Mouse (Mus musculus): Measurements from ENCODE around the gene Nr1h3. TPM values are rescaled to one million over a fixed set of nuclear protein-coding genes. Genes with fewer than 3 reads are reported as not detected.
A peak's percentile ranks its signal among the peaks of the same experiment; 100 is the strongest.
"Not testable (repeated sequence)": the region's sequence is repeated elsewhere in the genome, so short reads cannot be mapped to it uniquely, and the experiment has no call there.

The Nr1h3 gene
- polyA plus RNA-seq (2014; fragmentation: Nextera tagmentation; extraction: Ambion mirVana) = 2.2 and 2.6 TPM in 2 replicates

- H3K9me3 ChIP-seq (ENCODE audit: control insufficient read depth, low read length) = no peaks in the 10 kb centered on the region
- peak within 1 kb of the TSS; percentile 74 to 75 for H3K4me3 ChIP-seq (ENCODE audit: control insufficient read depth in 1 of 2, insufficient read depth in 1 of 2, low read depth in 1 of 2, low read length in 2 of 2)
- peak; percentile 92 for ATAC-seq (ENCODE audit: insufficient number of reproducible peaks, insufficient read depth, low FRiP score, low read depth)
- H3K4me2 ChIP-seq (ENCODE audit: low read length) = peak within 1 kb of the TSS; percentile 86
- WGBS = 4% methylated on average over 28 of the region's 28 CpGs
- H3K9ac ChIP-seq (ENCODE audit: low read length) = peak within 1 kb of the TSS; percentile 85
- H3K27me3 ChIP-seq (ENCODE audit: control insufficient read depth, insufficient read depth, low read length) = no peaks in the 10 kb centered on the region
- peak within 1 kb of the TSS; percentile 93 to 97 for H3K27ac ChIP-seq (replicated peaks in 1 of 2; ENCODE audit: control insufficient read depth in 1 of 2, insufficient read depth in 1 of 2, low read depth in 2 of 2, low read length in 2 of 2)
- peaks cover 4 to 7% of the 10 kb centered on the region in 2 experiments for H3K4me1 ChIP-seq (ENCODE audit: control insufficient read depth in 2 of 2, insufficient read depth in 2 of 2, low read length in 2 of 2)
- H3K36me3 ChIP-seq (ENCODE audit: control insufficient read depth, insufficient read depth, low read length) = peaks cover 21% of the 10 kb centered on the region
These were observed at the start of gene Nr1h3, which contains the start of gene Acp2 for GRCm38 (mm10) chr2:91202222-91202971. TSS of gene Nr1h3 (minus strand) at chr2:91202834. TSS of gene Acp2 (plus strand) at chr2:91202885.

- peaks cover 10% of the 10 kb centered on the region for H3K27me3 ChIP-seq (ENCODE audit: control insufficient read depth, insufficient read depth, low read length)
- WGBS = 53% methylated on average over 4 of the region's 4 CpGs
- H3K9ac ChIP-seq (ENCODE audit: low read length) = no peak overlapping the region
- H3K36me3 ChIP-seq (ENCODE audit: control insufficient read depth, insufficient read depth, low read length) = no peaks in the 10 kb centered on the region
- ATAC-seq (ENCODE audit: insufficient number of reproducible peaks, insufficient read depth, low FRiP score, low read depth) = no peak
- peak overlapping the region; percentile 53 to 70 for H3K27ac ChIP-seq (replicated peaks in 1 of 2; ENCODE audit: control insufficient read depth in 1 of 2, insufficient read depth in 1 of 2, low read depth in 2 of 2, low read length in 2 of 2)
- peaks cover 9 to 20% of the 10 kb centered on the region in 2 experiments for H3K4me1 ChIP-seq (ENCODE audit: control insufficient read depth in 2 of 2, insufficient read depth in 2 of 2, low read length in 2 of 2)
- H3K4me2 ChIP-seq (ENCODE audit: low read length) = no peak overlapping the region
- H3K9me3 ChIP-seq (ENCODE audit: control insufficient read depth, low read length) = no peaks in the 10 kb centered on the region
- no peak overlapping the region for H3K4me3 ChIP-seq (ENCODE audit: control insufficient read depth in 1 of 2, insufficient read depth in 1 of 2, low read depth in 1 of 2, low read length in 2 of 2)
These were observed 49.4 kb upstream of the Nr1h3 start for GRCm38 (mm10) chr2:91252001-91252400.

DNA sequence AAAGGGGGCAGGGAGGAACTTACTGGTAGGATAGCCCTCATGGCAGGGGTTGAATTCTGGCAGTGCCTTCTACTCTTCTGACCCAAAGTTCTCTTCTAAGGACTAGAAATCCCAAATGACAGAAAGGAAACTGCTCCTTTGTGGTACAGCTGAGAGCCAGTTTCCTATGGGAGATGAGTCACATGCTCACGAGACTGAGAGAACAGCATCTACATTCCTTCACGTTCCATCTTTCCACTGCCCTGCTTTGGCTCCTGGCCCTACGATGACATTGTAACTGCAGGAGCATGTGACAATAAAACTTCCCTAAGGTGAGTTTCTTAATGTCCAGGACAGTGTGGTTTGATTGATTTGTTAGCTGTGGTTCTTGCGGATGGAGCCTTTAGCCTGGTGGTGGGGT, 45.7 kb upstream of the Nr1h3 start:
- H3K27ac ChIP-seq (replicated peaks in 1 of 2; ENCODE audit: control insufficient read depth in 1 of 2, insufficient read depth in 1 of 2, low read depth in 2 of 2, low read length in 2 of 2) = no peak overlapping the region
- WGBS = 68% methylated on average over 4 of the region's 4 CpGs
- no peak overlapping the region for H3K9ac ChIP-seq (ENCODE audit: low read length)
- ATAC-seq (ENCODE audit: insufficient number of reproducible peaks, insufficient read depth, low FRiP score, low read depth) = no peak
- no peak overlapping the region for H3K4me3 ChIP-seq (ENCODE audit: control insufficient read depth in 1 of 2, insufficient read depth in 1 of 2, low read depth in 1 of 2, low read length in 2 of 2)
- no peaks in the 10 kb centered on the region for H3K9me3 ChIP-seq (ENCODE audit: control insufficient read depth, low read length)
- H3K36me3 ChIP-seq (ENCODE audit: control insufficient read depth, insufficient read depth, low read length) = no peaks in the 10 kb centered on the region
- H3K4me2 ChIP-seq (ENCODE audit: low read length) = no peak overlapping the region
- H3K4me1 ChIP-seq (ENCODE audit: control insufficient read depth in 2 of 2, insufficient read depth in 2 of 2, low read length in 2 of 2) = peaks cover 3 to 14% of the 10 kb centered on the region in 2 experiments
- H3K27me3 ChIP-seq (ENCODE audit: control insufficient read depth, insufficient read depth, low read length) = no peaks in the 10 kb centered on the region

DNA sequence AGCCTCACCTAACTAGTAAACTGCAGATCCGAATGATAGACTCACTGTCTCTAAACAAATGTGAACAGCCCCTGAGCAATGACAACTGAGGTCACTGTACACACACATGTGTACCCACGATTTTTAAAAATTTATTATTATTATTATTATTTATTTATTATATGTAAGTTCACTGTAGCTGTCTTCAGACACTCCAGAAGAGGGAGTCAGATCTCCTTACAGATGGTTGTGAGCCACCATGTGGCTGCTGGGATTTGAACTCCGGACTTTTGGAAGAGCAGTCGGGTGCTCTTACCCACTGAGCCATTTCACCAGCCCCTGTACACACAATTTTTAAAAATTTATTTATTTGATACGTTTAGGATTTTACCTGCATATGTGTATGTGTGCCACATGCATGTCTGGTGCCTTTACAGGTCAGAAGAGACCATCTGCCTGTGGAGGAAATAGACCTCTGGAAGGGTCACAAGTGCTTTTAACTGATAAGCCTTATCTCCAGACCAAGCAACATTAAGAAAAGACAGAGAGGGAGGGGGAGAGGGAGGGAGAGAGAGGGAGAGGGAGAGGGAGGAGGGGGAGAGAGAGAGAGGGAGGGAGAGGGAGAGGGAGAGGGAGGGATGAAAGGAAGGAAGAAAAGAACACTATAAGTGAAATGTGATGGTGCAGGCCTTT, 42.1 kb upstream of the Nr1h3 start:
- 65% methylated on average over 5 of the region's 5 CpGs for WGBS
- ATAC-seq (ENCODE audit: insufficient number of reproducible peaks, insufficient read depth, low FRiP score, low read depth) = no peak

GRCm38 (mm10) chr2:91243416-91243815, 40.8 kb upstream of the Nr1h3 start:
- Histone ChIP-seq H3K4me1 (ENCODE audit: control insufficient read depth in 2 of 2, insufficient read depth in 2 of 2, low read length in 2 of 2) (no peaks in the 10 kb centered on the region), H3K27me3 (ENCODE audit: control insufficient read depth, insufficient read depth, low read length) (no peaks in the 10 kb centered on the region), H3K27ac (replicated peaks in 1 of 2; ENCODE audit: control insufficient read depth in 1 of 2, insufficient read depth in 1 of 2, low read depth in 2 of 2, low read length in 2 of 2) (no peak overlapping the region), H3K9me3 (ENCODE audit: control insufficient read depth, low read length) (no peaks in the 10 kb centered on the region), H3K36me3 (ENCODE audit: control insufficient read depth, insufficient read depth, low read length) (no peaks in the 10 kb centered on the region), H3K4me2 (ENCODE audit: low read length) (no peak overlapping the region), H3K4me3 (ENCODE audit: control insufficient read depth in 1 of 2, insufficient read depth in 1 of 2, low read depth in 1 of 2, low read length in 2 of 2) (no peak overlapping the region), H3K9ac (ENCODE audit: low read length) (no peak overlapping the region)
- ATAC-seq (ENCODE audit: insufficient number of reproducible peaks, insufficient read depth, low FRiP score, low read depth) = no peak
- 64% methylated on average over 3 of the region's 3 CpGs for WGBS

More for the DNA sequence above, 42.1 kb upstream of the Nr1h3 start:
- H3K27me3 ChIP-seq (ENCODE audit: control insufficient read depth, insufficient read depth, low read length) = no peaks in the 10 kb centered on the region
- no peaks in the 10 kb centered on the region for H3K4me1 ChIP-seq (ENCODE audit: control insufficient read depth in 2 of 2, insufficient read depth in 2 of 2, low read length in 2 of 2)
- no peak overlapping the region for H3K4me3 ChIP-seq (ENCODE audit: control insufficient read depth in 1 of 2, insufficient read depth in 1 of 2, low read depth in 1 of 2, low read length in 2 of 2)
- no peaks in the 10 kb centered on the region for H3K36me3 ChIP-seq (ENCODE audit: control insufficient read depth, insufficient read depth, low read length)
- H3K9me3 ChIP-seq (ENCODE audit: control insufficient read depth, low read length) = no peaks in the 10 kb centered on the region
- no peak overlapping the region for H3K9ac ChIP-seq (ENCODE audit: low read length)
- no peak overlapping the region for H3K4me2 ChIP-seq (ENCODE audit: low read length)
- no peak overlapping the region for H3K27ac ChIP-seq (replicated peaks in 1 of 2; ENCODE audit: control insufficient read depth in 1 of 2, insufficient read depth in 1 of 2, low read depth in 2 of 2, low read length in 2 of 2)

DNA sequence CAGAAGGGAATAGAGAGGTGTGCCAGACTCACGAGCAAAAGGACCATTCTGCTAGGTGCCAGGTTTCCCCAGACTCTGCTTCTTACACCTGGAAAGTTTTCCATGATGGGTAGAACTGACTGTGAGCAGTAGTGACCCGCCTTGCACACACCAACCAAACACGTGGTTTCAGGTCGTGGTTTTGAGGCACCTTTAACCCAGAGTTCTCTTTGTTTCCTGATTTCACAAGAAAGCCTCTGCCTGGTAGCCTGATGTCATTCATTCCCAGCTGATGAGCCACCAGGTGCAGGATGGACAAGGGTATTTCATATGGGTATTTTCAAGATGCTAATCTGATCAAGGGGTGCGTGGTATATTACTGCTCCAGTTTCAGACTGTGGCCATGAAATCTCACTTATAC, 39.9 kb upstream of the Nr1h3 start:
- Histone ChIP-seq H3K9ac (ENCODE audit: low read length) (no peak overlapping the region), H3K4me1 (ENCODE audit: control insufficient read depth in 2 of 2, insufficient read depth in 2 of 2, low read length in 2 of 2) (0 out of 4 replicates have a peak, but pooled peaks cover 0 to 2% of the 10 kb centered on the region in 2 experiments), H3K36me3 (ENCODE audit: control insufficient read depth, insufficient read depth, low read length) (no peaks in the 10 kb centered on the region), H3K9me3 (ENCODE audit: control insufficient read depth, low read length) (no peaks in the 10 kb centered on the region), H3K4me3 (ENCODE audit: control insufficient read depth in 1 of 2, insufficient read depth in 1 of 2, low read depth in 1 of 2, low read length in 2 of 2) (no peak overlapping the region), H3K27me3 (ENCODE audit: control insufficient read depth, insufficient read depth, low read length) (no peaks in the 10 kb centered on the region), H3K4me2 (ENCODE audit: low read length) (no peak overlapping the region), H3K27ac (replicated peaks in 1 of 2; ENCODE audit: control insufficient read depth in 1 of 2, insufficient read depth in 1 of 2, low read depth in 2 of 2, low read length in 2 of 2) (no peak overlapping the region)
- WGBS = 67% methylated on average over 5 of the region's 5 CpGs
- ATAC-seq (ENCODE audit: insufficient number of reproducible peaks, insufficient read depth, low FRiP score, low read depth) = no peak

DNA sequence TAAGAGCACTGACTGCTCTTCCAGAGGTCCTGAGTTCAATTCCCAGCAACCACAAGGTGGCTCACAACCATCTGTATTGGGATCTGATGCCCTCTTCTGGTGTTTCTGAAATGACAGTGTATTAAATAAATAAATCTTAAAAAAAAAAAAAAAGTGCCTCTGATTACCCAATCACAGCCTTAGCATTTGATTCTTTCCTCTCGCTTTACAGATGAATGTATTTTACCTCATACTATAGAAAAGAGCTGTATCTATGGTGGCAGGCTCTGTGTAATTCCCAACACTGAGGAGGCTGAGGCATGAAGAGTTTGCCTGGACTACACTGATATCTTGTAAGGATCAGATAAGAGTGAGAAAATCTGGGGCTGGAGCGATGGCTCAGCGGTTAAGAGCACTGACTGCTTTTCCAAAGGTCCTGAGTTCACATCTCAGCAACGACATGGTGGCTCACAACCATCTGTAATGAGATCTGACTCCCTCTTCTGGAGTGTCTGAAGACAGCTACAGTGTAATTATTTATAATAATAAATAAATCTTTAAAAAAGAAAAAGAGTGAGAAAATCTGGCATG, 35.0 kb upstream of the Nr1h3 start:
- not testable (repeated sequence) for H3K36me3 ChIP-seq (ENCODE audit: control insufficient read depth, insufficient read depth, low read length)
- ATAC-seq (ENCODE audit: insufficient number of reproducible peaks, insufficient read depth, low FRiP score, low read depth) = 0 out of 2 replicates have a peak, but pooled peaks have one; percentile 8

More for the DNA sequence above, 35.0 kb upstream of the Nr1h3 start:
- H3K9me3 ChIP-seq (ENCODE audit: control insufficient read depth, low read length); H3K4me1 ChIP-seq (ENCODE audit: control insufficient read depth in 2 of 2, insufficient read depth in 2 of 2, low read length in 2 of 2); H3K27me3 ChIP-seq (ENCODE audit: control insufficient read depth, insufficient read depth, low read length): not testable (repeated sequence)
- H3K9ac ChIP-seq (ENCODE audit: low read length) = peak overlapping the region; percentile 76
- WGBS = 19% methylated on average over 4 of the region's 4 CpGs
- H3K4me2 ChIP-seq (ENCODE audit: low read length) = peak overlapping the region; percentile 97
- peak overlapping the region; percentile 92 to 97; a peak in 3 of 4 replicates for H3K27ac ChIP-seq (replicated peaks in 1 of 2; ENCODE audit: control insufficient read depth in 1 of 2, insufficient read depth in 1 of 2, low read depth in 2 of 2, low read length in 2 of 2)
- peak overlapping the region; percentile 71 to 79 for H3K4me3 ChIP-seq (ENCODE audit: control insufficient read depth in 1 of 2, insufficient read depth in 1 of 2, low read depth in 1 of 2, low read length in 2 of 2)
